Mouse (Mus musculus): ENCODE data around the gene N4bp2l2. TPM values are rescaled to one million over a fixed set of nuclear protein-coding genes. Genes with fewer than 3 reads are reported as not detected.
A peak's percentile ranks its signal among the peaks of the same experiment; 100 is the strongest.
"Not testable (repeated sequence)": the region's sequence is repeated elsewhere in the genome, so short reads cannot be mapped to it uniquely, and the experiment has no call there.

Gene N4bp2l2
- 45.4 and 47.1 TPM in 2 replicates for polyA plus RNA-seq (2016; fragmentation: Nextera tagmentation; extraction: Ambion mirVana)

DNA sequence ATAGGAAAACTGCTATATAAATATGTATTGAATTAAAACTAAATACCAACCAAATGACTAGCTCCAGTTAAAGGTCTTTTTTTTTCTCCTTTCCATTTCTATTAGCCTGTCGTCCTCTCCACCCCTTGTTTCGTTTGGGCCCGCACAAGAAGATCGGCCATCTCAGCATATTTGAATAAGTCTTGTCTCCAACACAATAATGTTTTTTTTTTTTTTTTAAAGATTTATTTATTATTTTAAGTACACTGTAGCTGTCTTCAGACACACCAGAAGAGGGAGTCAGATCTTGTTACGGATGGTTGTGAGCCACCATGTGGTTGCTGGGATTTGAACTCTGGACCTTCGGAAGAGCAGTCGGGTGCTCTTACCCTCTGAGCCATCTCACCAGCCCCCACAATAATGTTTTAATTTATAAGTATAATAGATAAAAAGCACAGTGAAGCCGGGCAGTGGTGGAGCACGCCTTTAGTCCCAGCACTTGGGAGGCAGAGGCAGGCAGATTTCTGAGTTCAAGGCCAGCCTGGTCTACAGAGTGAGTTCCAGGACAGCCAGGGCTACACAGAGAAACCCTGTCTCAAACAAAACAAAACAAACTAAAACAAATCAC lies at the start of gene N4bp2l2:
Gene N4bp2l2, minus strand, starts transcription at position 51 of the 607 bp plus-strand sequence.
- H3K4me3 ChIP-seq: peak within 1 kb of the TSS; percentile 93
- H3K36me3 ChIP-seq: peaks cover 11% of the 10 kb centered on the region
- ATAC-seq (ENCODE audit: insufficient number of reproducible peaks, insufficient read depth, low FRiP score, low TSS enrichment); H3K27me3 ChIP-seq; H3K9me3 ChIP-seq; H3K4me1 ChIP-seq: not testable (repeated sequence)
- peak within 1 kb of the TSS; percentile 83 for H3K4me2 ChIP-seq (replicated peaks)
- WGBS: 89% methylated on average over 9 of the region's 9 CpGs
- peak within 1 kb of the TSS; percentile 98 for H3K27ac ChIP-seq
- H3K9ac ChIP-seq: peak within 1 kb of the TSS; percentile 89

DNA sequence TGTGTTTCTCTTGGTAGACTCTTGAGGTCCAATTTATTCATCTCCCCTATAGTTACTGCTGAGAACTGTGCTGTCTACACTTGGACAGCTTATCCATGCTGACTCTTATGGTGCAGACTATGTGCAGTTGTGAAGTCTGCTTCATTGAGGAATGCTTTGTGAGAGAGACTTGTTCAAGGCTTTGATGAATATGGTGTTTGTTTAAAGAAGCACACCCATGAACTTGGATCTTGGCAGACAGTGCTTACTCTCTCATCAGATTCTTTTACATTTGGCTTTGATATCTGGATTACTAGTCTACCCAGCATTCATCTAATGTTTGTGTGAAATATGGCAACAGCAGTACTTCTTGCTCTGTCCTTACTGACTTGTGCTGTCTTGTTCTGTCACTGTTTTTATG lies 47.4 kb upstream of the N4bp2l2 start:
- Histone ChIP-seq H3K9ac (no peak overlapping the region), H3K4me2 (replicated peaks) (no peak overlapping the region), H3K27me3 (no peaks in the 10 kb centered on the region), H3K36me3 (no peaks in the 10 kb centered on the region), H3K4me1 (no peaks in the 10 kb centered on the region), H3K27ac (no peak overlapping the region), H3K4me3 (no peak overlapping the region), H3K9me3 (no peaks in the 10 kb centered on the region)
- ATAC-seq (ENCODE audit: insufficient number of reproducible peaks, insufficient read depth, low FRiP score, low TSS enrichment): no peak

DNA sequence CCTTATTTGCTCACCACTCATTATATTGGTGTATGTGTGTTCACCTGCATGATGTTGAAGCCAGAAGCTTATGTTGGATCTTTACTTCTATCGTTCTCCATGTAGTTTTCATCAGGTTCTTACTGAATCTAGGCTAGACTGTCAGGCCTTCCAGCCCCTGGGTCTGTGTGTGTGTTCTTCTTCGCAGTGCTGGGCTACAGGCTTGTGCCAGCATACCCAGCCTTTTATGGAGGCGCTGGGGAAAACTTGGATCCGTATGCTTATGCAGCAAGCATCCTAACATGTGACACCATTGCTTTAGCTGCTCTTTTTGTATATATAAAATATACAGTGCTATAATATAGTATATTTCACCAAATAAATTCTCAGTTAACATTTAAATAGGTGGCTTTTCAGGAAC lies 45.5 kb upstream of the N4bp2l2 start:
- Histone ChIP-seq H3K9ac (no peak overlapping the region), H3K36me3 (no peaks in the 10 kb centered on the region), H3K9me3 (no peaks in the 10 kb centered on the region), H3K4me1 (no peaks in the 10 kb centered on the region), H3K27me3 (no peaks in the 10 kb centered on the region), H3K4me3 (no peak overlapping the region), H3K27ac (no peak overlapping the region), H3K4me2 (replicated peaks) (no peak overlapping the region)
- no peak for ATAC-seq (ENCODE audit: insufficient number of reproducible peaks, insufficient read depth, low FRiP score, low TSS enrichment)
- 95% methylated on average over 4 of the region's 4 CpGs for WGBS

DNA sequence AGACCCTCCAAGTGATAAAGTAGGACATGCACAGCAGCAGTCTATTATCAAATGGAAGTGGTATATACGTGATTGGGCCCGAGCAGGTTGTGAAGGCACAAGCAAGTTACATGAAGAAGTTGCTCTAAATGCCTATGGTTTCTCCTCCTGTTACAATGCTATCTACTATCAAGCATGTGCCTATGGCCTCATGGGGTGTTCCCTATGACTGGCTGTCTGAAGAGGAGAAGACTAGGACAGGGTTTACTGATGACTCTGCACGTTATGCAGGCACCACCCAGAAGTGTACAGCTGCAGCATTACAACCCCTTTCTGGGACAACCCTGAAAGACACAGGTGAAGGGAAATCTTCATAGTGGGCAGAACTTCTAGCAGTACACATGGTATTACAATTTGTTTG lies 41.2 kb upstream of the N4bp2l2 start:
- not testable (repeated sequence) for H3K9me3 ChIP-seq; H3K4me2 ChIP-seq (replicated peaks); H3K36me3 ChIP-seq; ATAC-seq (ENCODE audit: insufficient number of reproducible peaks, insufficient read depth, low FRiP score, low TSS enrichment); H3K9ac ChIP-seq; H3K27me3 ChIP-seq; H3K27ac ChIP-seq; H3K4me1 ChIP-seq; H3K4me3 ChIP-seq
- WGBS: 95% methylated on average over 3 of the region's 3 CpGs

DNA sequence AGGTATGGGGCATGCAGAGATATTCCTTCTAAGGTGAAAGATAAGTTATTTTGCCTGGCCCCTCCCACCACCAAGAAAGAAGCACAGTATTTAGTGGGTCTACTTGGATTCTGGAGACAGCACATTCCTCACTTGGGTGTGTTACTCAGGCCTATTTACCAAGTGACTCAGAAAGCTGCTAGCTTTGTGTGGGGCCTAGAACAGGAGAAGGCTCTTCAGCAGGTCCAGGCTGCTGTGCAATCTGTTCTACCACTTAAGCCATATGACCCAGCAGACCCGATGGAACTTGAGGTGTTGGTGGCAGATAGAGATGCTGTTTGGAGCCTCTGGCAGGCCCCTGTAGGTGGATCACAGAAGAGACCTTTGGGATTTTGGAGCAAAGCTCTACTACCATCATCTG lies 40.7 kb upstream of the N4bp2l2 start:
- WGBS: 94% methylated on average over 1 of the region's 1 CpGs

DNA sequence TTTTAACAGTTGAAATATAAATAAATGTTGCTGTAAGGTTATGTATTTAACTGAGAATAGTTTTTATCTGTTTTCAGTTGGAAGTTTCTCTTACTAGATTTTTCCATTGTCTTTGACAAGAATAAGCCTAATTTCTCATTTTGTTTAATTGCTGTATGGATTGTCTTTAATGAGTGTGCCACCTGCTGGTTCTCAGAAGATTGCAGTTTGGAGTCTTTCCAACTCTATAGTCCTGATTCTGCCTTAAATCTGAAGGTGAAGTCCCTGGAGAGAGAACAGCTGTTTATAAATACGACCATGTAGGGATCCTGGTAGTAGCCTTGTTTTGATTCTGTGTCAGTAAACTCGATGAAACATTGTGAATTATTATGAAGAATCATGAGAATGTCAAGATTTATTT lies 36.7 kb upstream of the N4bp2l2 start:
- Histone ChIP-seq H3K9ac (no peak overlapping the region), H3K36me3 (0 out of 2 replicates have a peak, but pooled peaks cover 4% of the 10 kb centered on the region), H3K4me1 (no peaks in the 10 kb centered on the region), H3K27ac (no peak overlapping the region), H3K9me3 (0 out of 2 replicates have a peak, but pooled peaks cover 3% of the 10 kb centered on the region), H3K27me3 (no peaks in the 10 kb centered on the region), H3K4me2 (replicated peaks) (no peak overlapping the region), H3K4me3 (no peak overlapping the region)
- ATAC-seq (ENCODE audit: insufficient number of reproducible peaks, insufficient read depth, low FRiP score, low TSS enrichment): no peak
- WGBS: 71% methylated on average over 2 of the region's 2 CpGs

More for the DNA sequence above, 40.7 kb upstream of the N4bp2l2 start:
- H3K4me2 ChIP-seq (replicated peaks); H3K27ac ChIP-seq; ATAC-seq (ENCODE audit: insufficient number of reproducible peaks, insufficient read depth, low FRiP score, low TSS enrichment); H3K27me3 ChIP-seq; H3K9me3 ChIP-seq; H3K4me3 ChIP-seq; H3K4me1 ChIP-seq; H3K36me3 ChIP-seq; H3K9ac ChIP-seq: not testable (repeated sequence)

DNA sequence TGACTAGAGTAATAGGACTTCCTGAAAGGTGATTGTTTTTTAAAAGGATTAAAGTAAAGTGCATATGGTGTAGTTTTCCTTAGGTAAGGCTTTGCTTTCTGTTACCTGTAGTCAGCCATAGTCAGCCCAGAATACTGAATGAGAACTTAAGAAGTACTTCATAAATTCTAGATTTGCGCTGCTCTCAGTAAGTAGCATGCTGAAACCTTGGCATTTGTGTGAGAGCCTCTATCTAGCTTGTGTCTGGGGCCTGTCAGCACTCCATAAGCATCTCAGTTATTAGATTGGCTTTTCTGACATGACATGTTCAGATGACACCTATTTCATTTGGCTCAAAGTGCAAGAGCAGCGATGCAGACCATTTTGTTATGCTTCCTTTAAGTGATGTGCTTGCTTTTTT lies 27.3 kb upstream of the N4bp2l2 start:
- Histone ChIP-seq H3K36me3 (peaks cover 11% of the 10 kb centered on the region), H3K4me2 (replicated peaks) (no peak overlapping the region)

DNA sequence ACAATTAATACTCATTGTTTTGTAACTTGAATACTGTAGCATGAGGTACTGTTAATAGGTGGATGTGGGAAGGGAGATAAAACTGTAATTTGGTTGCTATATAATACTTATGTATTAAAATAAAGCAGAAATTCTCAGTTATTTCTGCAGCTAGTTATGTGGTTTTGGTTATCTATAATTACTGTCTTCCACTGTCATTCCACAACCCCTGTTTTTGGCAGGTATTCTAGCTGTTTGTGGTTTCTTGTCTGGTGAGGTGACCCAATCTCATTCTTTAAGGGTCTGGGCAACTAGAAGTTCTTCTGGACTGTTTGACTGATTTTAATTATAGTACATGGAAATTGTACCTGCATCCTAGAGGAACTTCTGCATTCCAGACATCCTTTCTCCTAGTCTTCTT lies 24.7 kb upstream of the N4bp2l2 start:
- H3K9ac ChIP-seq: no peak overlapping the region
- no peaks in the 10 kb centered on the region for H3K27me3 ChIP-seq
- no peak for ATAC-seq (ENCODE audit: insufficient number of reproducible peaks, insufficient read depth, low FRiP score, low TSS enrichment)
- peaks cover 8% of the 10 kb centered on the region for H3K36me3 ChIP-seq
- no peak overlapping the region for H3K27ac ChIP-seq
- H3K4me2 ChIP-seq (replicated peaks): no peak overlapping the region
- H3K9me3 ChIP-seq: peaks cover 6% of the 10 kb centered on the region; the same call in 1 of the 2 replicates
- no peaks in the 10 kb centered on the region for H3K4me1 ChIP-seq
- H3K4me3 ChIP-seq: no peak overlapping the region

More for the DNA sequence above, 27.3 kb upstream of the N4bp2l2 start:
- H3K27me3 ChIP-seq: no peaks in the 10 kb centered on the region
- no peak overlapping the region for H3K4me3 ChIP-seq
- H3K9me3 ChIP-seq: peaks cover 10% of the 10 kb centered on the region; the same call in 1 of the 2 replicates
- H3K4me1 ChIP-seq: no peaks in the 10 kb centered on the region
- H3K9ac ChIP-seq: no peak overlapping the region
- no peak overlapping the region for H3K27ac ChIP-seq
- WGBS: 93% methylated on average over 2 of the region's 2 CpGs
- no peak for ATAC-seq (ENCODE audit: insufficient number of reproducible peaks, insufficient read depth, low FRiP score, low TSS enrichment)

DNA sequence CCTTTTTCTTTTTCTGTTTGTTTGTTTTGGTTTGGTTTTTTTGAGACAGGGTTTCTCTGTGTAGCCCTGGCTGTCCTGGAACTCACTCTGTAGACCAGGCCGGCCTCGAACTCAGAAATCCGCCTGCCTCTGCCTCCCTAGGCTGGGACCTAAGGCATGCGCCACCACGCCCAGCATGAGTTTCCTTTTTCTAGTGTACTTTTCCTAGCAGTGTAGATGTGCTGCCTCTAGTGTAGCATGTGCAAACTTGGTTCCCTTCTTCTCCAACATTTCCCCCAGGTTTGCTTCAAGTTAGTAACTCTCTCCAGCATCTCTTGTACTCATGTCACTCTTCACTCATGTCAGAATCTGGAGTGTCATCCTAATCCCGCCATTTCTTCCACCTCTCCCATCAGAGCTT lies 16.9 kb upstream of the N4bp2l2 start:
- not testable (repeated sequence) for H3K27me3 ChIP-seq; H3K4me3 ChIP-seq; H3K27ac ChIP-seq; H3K9me3 ChIP-seq; H3K4me2 ChIP-seq (replicated peaks); H3K9ac ChIP-seq; H3K4me1 ChIP-seq; H3K36me3 ChIP-seq; ATAC-seq (ENCODE audit: insufficient number of reproducible peaks, insufficient read depth, low FRiP score, low TSS enrichment)
- 94% methylated on average over 6 of the region's 6 CpGs for WGBS

DNA sequence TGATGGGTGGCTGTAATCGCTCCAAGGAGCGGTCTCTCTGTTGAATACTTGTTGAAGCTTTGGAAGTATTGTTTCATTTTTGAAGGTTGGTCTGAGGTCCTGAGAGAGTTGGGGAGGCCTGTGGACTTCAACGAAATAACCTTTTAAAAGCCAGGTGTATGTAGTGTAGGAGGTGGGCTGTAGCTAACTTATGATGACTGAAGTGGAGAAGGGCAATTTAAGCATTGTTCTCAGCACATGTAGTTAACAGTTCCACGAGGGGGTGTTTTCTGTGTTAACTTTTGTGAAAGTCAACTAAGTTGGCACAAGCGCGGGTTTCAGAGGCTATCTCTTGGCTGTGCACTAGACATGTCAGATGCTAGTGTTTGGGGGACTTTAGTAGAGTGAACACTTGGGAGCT lies 8.9 kb upstream of the N4bp2l2 start:
- H3K4me3 ChIP-seq: peak overlapping the region; percentile 92
- no peaks in the 10 kb centered on the region for H3K27me3 ChIP-seq
- ATAC-seq (ENCODE audit: insufficient number of reproducible peaks, insufficient read depth, low FRiP score, low TSS enrichment): no peak
- WGBS: 52% methylated on average over 6 of the region's 6 CpGs
- H3K4me2 ChIP-seq (replicated peaks): peak overlapping the region; percentile 53
- H3K9ac ChIP-seq: peak overlapping the region; percentile 94
- no peaks in the 10 kb centered on the region for H3K9me3 ChIP-seq
- H3K4me1 ChIP-seq: peaks cover 11% of the 10 kb centered on the region
- no peaks in the 10 kb centered on the region for H3K36me3 ChIP-seq
- no peak overlapping the region for H3K27ac ChIP-seq

DNA sequence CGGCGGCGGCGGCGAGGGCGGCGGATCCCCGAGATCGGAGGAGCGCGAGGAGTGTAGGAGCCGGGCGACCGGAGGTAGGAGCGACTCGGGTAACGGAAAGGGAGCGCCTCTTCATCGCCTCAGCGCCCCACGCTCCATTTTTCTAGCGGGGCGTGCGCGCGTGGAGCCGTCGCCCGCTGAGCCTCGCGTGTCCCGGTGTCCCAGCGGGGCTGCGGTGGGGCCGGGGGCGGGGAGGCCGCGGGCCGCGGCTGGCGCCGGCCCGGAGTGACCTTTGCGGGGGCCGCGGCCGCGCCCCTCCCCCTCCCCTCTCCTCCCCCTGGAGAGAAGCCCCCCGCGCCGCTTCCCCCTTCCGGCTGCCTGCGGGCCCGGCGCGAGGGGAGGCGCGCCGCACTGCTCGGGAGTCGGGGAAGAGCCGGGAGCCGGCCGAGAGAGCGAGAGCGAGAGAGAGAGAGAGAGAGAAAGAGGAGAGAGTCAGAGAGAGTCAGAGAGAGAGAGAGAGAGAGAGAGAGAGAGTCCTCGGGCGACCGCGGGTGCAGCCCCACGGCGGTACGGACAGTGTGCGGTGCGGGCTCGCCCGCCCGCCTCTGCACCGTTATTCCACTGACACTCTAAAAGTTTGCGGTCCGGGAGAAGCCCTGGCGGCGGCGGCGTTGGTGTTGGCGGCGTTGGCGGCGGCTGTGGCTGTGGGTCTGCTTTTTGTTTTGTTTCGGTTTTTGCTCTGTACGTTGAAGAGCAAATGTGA lies 8.1 kb upstream of the N4bp2l2 start:
- Histone ChIP-seq H3K4me1 (peaks cover 11% of the 10 kb centered on the region), H3K27me3 (no peaks in the 10 kb centered on the region), H3K9ac (peak overlapping the region; percentile 94), H3K9me3 (no peaks in the 10 kb centered on the region), H3K36me3 (no peaks in the 10 kb centered on the region), H3K4me3 (peak overlapping the region; percentile 92), H3K4me2 (replicated peaks) (peak overlapping the region; percentile 53), H3K27ac (peak overlapping the region; percentile 98)
- under 1% methylated on average over 50 of the region's 91 CpGs for WGBS
- ATAC-seq (ENCODE audit: insufficient number of reproducible peaks, insufficient read depth, low FRiP score, low TSS enrichment): peak; percentile 58; the same call in 1 of the 2 replicates

DNA sequence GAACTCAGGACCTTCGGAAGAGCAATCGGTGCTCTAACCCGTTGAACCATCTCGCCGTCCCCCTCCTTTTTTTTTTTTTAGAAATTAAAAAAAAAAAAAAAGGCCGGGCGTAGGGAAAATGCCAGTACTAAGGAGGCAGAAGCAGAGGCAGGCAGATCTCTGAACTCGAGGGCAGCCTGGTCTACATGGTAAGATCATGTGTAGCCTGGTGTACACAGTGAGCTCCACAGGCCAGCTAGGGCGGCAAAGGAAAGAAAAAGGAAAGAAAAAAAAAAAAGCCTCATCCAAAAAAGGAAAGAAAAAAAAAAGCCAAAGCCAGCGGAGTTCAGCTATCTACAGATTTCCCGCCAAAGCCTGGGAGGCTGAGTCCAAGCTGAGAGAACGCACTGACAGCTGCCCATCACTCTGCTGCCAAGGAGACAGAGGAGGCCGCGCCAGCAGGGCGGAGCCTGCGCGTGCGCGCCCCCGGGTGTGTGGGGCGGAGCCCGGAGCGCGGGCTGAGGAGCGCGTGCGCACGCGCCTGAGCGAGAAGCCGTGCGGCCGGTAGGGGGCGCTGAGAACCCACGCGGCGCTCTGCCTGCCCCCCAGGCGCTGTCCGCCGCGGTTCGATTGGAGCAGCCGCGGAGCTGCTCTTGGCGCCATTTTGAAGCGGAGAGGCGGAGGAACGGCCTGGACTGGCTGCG lies 7.3 kb upstream of the N4bp2l2 start, which contains the start of gene Pds5b:
Gene Pds5b, plus strand, starts transcription at position 587 of the 683 bp plus-strand sequence.
- WGBS: 14% methylated on average over 48 of the region's 49 CpGs
- peak; percentile 95 for ATAC-seq (ENCODE audit: insufficient number of reproducible peaks, insufficient read depth, low FRiP score, low TSS enrichment)
- peak within 1 kb of the TSS; percentile 94 for H3K9ac ChIP-seq
- H3K4me1 ChIP-seq: peaks cover 11% of the 10 kb centered on the region
- H3K27ac ChIP-seq: peak within 1 kb of the TSS; percentile 98
- H3K36me3 ChIP-seq: no peaks in the 10 kb centered on the region
- peak within 1 kb of the TSS; percentile 92 for H3K4me3 ChIP-seq
- no peaks in the 10 kb centered on the region for H3K9me3 ChIP-seq
- H3K4me2 ChIP-seq (replicated peaks): peak within 1 kb of the TSS; percentile 53
- no peaks in the 10 kb centered on the region for H3K27me3 ChIP-seq

Measured in embryonic facial prominence, embryonic 12.5 days (tissue).